Mouse (Mus musculus) liver, embryonic 14.5 days (tissue): ENCODE results near the gene Tnfaip8l1.

Experiments used
- CTCF ChIP-seq: IDR thresholded peaks from 2 replicates; pipeline ENCODE4 v1.5.1; 2016; ENCODE audit warnings: antibody characterized with exemption, low read depth, control low read depth
- EP300 ChIP-seq: IDR thresholded peaks from 2 replicates; pipeline ENCODE4 v1.6.1; 2016; ENCODE audit warnings: antibody characterized with exemption, low read depth

GRCm38 (mm10) chr17:56194357-56194756, 32.1 kb downstream of the Tnfaip8l1 start:
- TF ChIP-seq EP300: no peak
- TF ChIP-seq CTCF: no peak
